Mouse (Mus musculus) lung, postnatal 0 days (tissue): ENCODE data around the gene Kcmf1.

Experiments
- CTCF ChIP-seq: IDR thresholded peaks from 2 replicates; pipeline ENCODE4 v1.5.1; 2016; ENCODE audit warnings: antibody characterized with exemption, mild to moderate bottlenecking
- EP300 ChIP-seq: IDR thresholded peaks from 2 replicates; pipeline ENCODE4 v1.6.1; 2016; ENCODE audit warnings: antibody characterized with exemption, mild to moderate bottlenecking, control low read depth

DNA sequence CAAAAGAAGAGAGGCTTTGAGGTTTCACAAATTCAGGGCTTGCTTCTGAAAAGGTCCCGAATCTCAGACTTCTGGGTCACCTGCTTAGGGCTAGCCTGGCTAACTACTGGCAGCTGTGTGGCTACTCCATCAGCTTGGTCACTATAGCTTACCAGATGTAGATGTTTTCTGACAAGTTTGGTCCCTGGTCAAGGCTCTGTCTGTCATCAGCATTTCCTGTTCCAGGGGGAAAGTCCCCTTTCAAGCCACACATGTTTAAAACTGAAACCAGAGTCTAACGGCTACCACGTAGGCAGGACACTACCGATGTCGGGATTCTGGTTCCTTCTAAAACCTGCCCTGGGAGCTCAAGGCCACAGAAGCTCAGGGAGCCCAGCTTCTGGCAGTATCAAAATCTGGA is 38.1 kb upstream of the Kcmf1 start:
- TF ChIP-seq CTCF: no peak
- no peak for TF ChIP-seq EP300
